Comparison of ENCODE assay signal across 22 mouse cellular contexts in the genomic region with DNA sequence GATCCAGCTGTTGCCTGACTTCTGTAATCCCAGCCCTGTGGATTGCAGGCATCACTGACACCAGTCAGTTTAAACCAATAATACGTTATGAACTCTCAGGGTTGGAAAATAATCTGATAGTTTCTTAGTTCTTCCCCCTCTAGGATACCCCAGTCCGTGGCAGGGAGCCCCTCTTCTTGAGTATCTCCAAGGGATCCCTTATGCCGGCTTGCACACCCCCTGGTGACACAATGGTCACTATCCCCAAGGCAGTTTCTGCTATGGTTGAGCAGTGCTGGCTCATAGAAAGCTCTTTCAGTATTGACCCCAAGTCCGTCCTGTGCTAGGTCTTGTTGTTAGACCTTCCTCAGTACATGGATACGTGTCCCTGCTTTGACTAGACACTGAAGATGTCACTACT. TPM values are rescaled to one million over a fixed set of nuclear protein-coding genes. Genes with fewer than 3 reads are reported as not detected.
DNase-seq lines count a peak whose midpoint lies in the region; ATAC-seq and TF ChIP-seq lines count a peak whose summit lies in the region.
"Had no signal": no experiment of that assay in that cellular context is flagged by ENCODE, and none has a peak within 500 bp of the region (broad histone marks: within the 10 kb centered on the region; RNA-seq: fewer than 3 reads in every experiment).

No protein-coding gene starts in this region.

- H3K4me2 ChIP-seq in forebrain, embryonic 11.5 days (ENCODE audit: low read depth, low read length, severe bottlenecking) = no peak overlapping the region
- H3K4me2 ChIP-seq in forebrain, postnatal 0 days (ENCODE audit: low read depth) = no peak overlapping the region
- H3K4me2 ChIP-seq in liver, postnatal 0 days (ENCODE audit: low read depth, low read length) = no peak overlapping the region

- H3K27me3 ChIP-seq in forebrain, embryonic 11.5 days (ENCODE audit: control insufficient read depth, insufficient read depth, low read length) = no peaks in the 10 kb centered on the region
- H3K27me3 ChIP-seq in forebrain, postnatal 0 days (ENCODE audit: insufficient read depth, low read length) = no peaks in the 10 kb centered on the region
- no peaks in the 10 kb centered on the region for H3K27me3 ChIP-seq in liver, postnatal 0 days (ENCODE audit: insufficient read depth, low read length)
- H3K27me3 ChIP-seq: CH12.LX, Patski had no signal

- H3K36me3 ChIP-seq in forebrain, embryonic 11.5 days (ENCODE audit: control insufficient read depth, insufficient read depth, low read length) = no peaks in the 10 kb centered on the region
- H3K36me3 ChIP-seq in forebrain, postnatal 0 days (ENCODE audit: insufficient read depth) = no peaks in the 10 kb centered on the region
- no peaks in the 10 kb centered on the region; the same call in 1 of the 2 replicates for H3K36me3 ChIP-seq in liver, postnatal 0 days (replicated peaks; ENCODE audit: insufficient read depth, low read length)
- H3K36me3 ChIP-seq: G1E had no signal

- H3K4me3 ChIP-seq in forebrain, embryonic 11.5 days (ENCODE audit: low read depth, low read length) = no peak overlapping the region
- H3K4me3 ChIP-seq in forebrain, postnatal 0 days (ENCODE audit: low read depth, low read length) = no peak overlapping the region
- no peak overlapping the region for H3K4me3 ChIP-seq in layer of hippocampus, adult 2 months
- no peak overlapping the region for H3K4me3 ChIP-seq in liver, postnatal 0 days (ENCODE audit: low read depth, low read length)

- no peak overlapping the region for H3K9ac ChIP-seq in forebrain, embryonic 11.5 days (ENCODE audit: low read length)
- H3K9ac ChIP-seq in forebrain, postnatal 0 days = no peak overlapping the region
- H3K9ac ChIP-seq in liver, postnatal 0 days (replicated peaks) = no peak overlapping the region

- TF ChIP-seq EP300 in liver, postnatal 0 days (IDR thresholded peaks at IDR 0.05; ENCODE audit: low read depth) = no peak

- WGBS in forebrain, embryonic 11.5 days = 82% methylated on average over 5 of the region's 5 CpGs
- WGBS in forebrain, postnatal 0 days = 88% methylated on average over 5 of the region's 5 CpGs
- WGBS in liver, postnatal 0 days (ENCODE audit: insufficient replicate concordance) = 79% methylated on average over 5 of the region's 5 CpGs

- H3K9me3 ChIP-seq in forebrain, embryonic 11.5 days (ENCODE audit: control insufficient read depth, low read length) = no peaks in the 10 kb centered on the region
- no peaks in the 10 kb centered on the region for H3K9me3 ChIP-seq in forebrain, postnatal 0 days (ENCODE audit: low read length)
- no peaks in the 10 kb centered on the region for H3K9me3 ChIP-seq in liver, postnatal 0 days (ENCODE audit: low read length)
- H3K9me3 ChIP-seq: G1E had no signal

- DNase-seq in forebrain, embryonic 11.5 days (ENCODE audit: low spot score) = peak; percentile 4
- DNase-seq in forebrain, postnatal 0 days = no peak
- peak; percentile 63 for DNase-seq in heart, adult 11 months
- DNase-seq in heart, adult 18-20 months = no peak
- peak; percentile 2 to 6 for DNase-seq in layer of hippocampus, postnatal 10 days (ENCODE audit: low spot score in 2 of 2)
- DNase-seq in layer of hippocampus, adult 2 months (ENCODE audit: low spot score in 2 of 2) = no peak
- peak; percentile 0 for DNase-seq in liver
- no peak for DNase-seq in liver, postnatal 0 days
- DNase-seq: adrenal gland, adult 2 months; adrenal gland, adult 8-10 months; adrenal gland, postnatal 10 days; adrenal gland, postnatal 14 days; adrenal gland, postnatal 25 days; adrenal gland, postnatal 36 days; B cell, adult 2 months; cerebellum, adult 11 months; cerebellum, adult 11-12 months had no signal

- H3K4me1 ChIP-seq in forebrain, embryonic 11.5 days (replicated peaks; ENCODE audit: control insufficient read depth, insufficient read depth, low read length) = no peaks in the 10 kb centered on the region
- H3K4me1 ChIP-seq in forebrain, postnatal 0 days (ENCODE audit: insufficient read depth) = peaks cover 16% of the 10 kb centered on the region; the same call in 1 of the 2 replicates
- no peaks in the 10 kb centered on the region for H3K4me1 ChIP-seq in liver, postnatal 0 days (ENCODE audit: insufficient read depth)

- TF ChIP-seq CTCF in forebrain, postnatal 0 days (IDR thresholded peaks at IDR 0.05; ENCODE audit: low read depth) = no peak
- no peak for TF ChIP-seq CTCF in layer of hippocampus, adult 2 months (conservative IDR thresholded peaks at IDR 0.05)
- no peak for TF ChIP-seq CTCF in liver, postnatal 0 days (IDR thresholded peaks at IDR 0.05; ENCODE audit: low read depth)

- no peak for ATAC-seq in forebrain, embryonic 11.5 days (replicated peaks; ENCODE audit: low FRiP score)
- no peak for ATAC-seq in forebrain, postnatal 0 days
- no peak for ATAC-seq in liver, postnatal 0 days
- ATAC-seq: activated CD4-positive, CD25-positive, alpha-beta regulatory T cell, adult 4 months; CD4-positive, CD25-positive, alpha-beta regulatory T cell, adult 4 months; Patski had no signal

- H3K27ac ChIP-seq in forebrain, embryonic 11.5 days (ENCODE audit: low read depth, low read length) = no peak overlapping the region
- no peak overlapping the region for H3K27ac ChIP-seq in forebrain, postnatal 0 days (ENCODE audit: low read depth, low read length)
- H3K27ac ChIP-seq in layer of hippocampus, adult 2 months = no peak overlapping the region
- H3K27ac ChIP-seq in liver, postnatal 0 days (ENCODE audit: low read depth) = no peak overlapping the region

RNA-seq across cellular contexts. Expression of a gene that starts 16.7 kb away (rescaled TPM):
- 4.7 and 4.8 TPM in 2 replicates for polyA plus RNA-seq in forebrain, embryonic 11.5 days (2014; fragmentation: Nextera tagmentation; extraction: Ambion mirVana)
- total RNA-seq in forebrain, postnatal 0 days (2014; rRNA removed) = 3.9 and 4.9 TPM in 2 replicates
- 2.4 and 3.1 TPM in 2 replicates for polyA plus RNA-seq in forebrain, postnatal 0 days (2015; fragmentation: Nextera tagmentation; extraction: Ambion mirVana)
- total RNA-seq in heart, adult 18-20 months (2021) = 1 to 10 TPM; 4.1 to 4.9 TPM
- 1 to 10 TPM; 6.9 to 8.9 TPM for total RNA-seq in layer of hippocampus, postnatal 10 days (2021)
- total RNA-seq in layer of hippocampus, adult 2 months (2021) = 10 to 100 TPM; 13.2 to 14.5 TPM
- 1.1 and 1.2 TPM in 2 replicates for polyA plus RNA-seq in liver, postnatal 0 days (2015; fragmentation: Nextera tagmentation; extraction: Ambion mirVana)

RNA-seq across cellular contexts. Expression of a gene that starts 17.0 kb away (rescaled TPM):
- 2.8 and 2.9 TPM in 2 replicates for polyA plus RNA-seq in forebrain, embryonic 11.5 days (2014; fragmentation: Nextera tagmentation; extraction: Ambion mirVana)
- 14.8 and 15.0 TPM in 2 replicates for total RNA-seq in forebrain, postnatal 0 days (2014; rRNA removed)
- polyA plus RNA-seq in forebrain, postnatal 0 days (2015; fragmentation: Nextera tagmentation; extraction: Ambion mirVana) = 2.6 and 3.8 TPM in 2 replicates
- total RNA-seq in heart, adult 18-20 months (2021) = under 1 TPM; 0.41 to 0.60 TPM
- total RNA-seq in layer of hippocampus, postnatal 10 days (2021) = 10 to 100 TPM; 10.8 to 14.0 TPM
- total RNA-seq in layer of hippocampus, adult 2 months (2021) = 10 to 100 TPM; 14.3 to 14.6 TPM
- 0.14 and 0.18 TPM in 2 replicates for polyA plus RNA-seq in liver, postnatal 0 days (2015; fragmentation: Nextera tagmentation; extraction: Ambion mirVana)

RNA-seq across cellular contexts. Expression of a gene that starts 22.6 kb away (rescaled TPM):
- 44.1 and 44.6 TPM in 2 replicates for polyA plus RNA-seq in forebrain, embryonic 11.5 days (2014; fragmentation: Nextera tagmentation; extraction: Ambion mirVana)
- total RNA-seq in forebrain, postnatal 0 days (2014; rRNA removed) = 3.5 and 7.5 TPM in 2 replicates
- 8.6 and 10.6 TPM in 2 replicates for polyA plus RNA-seq in forebrain, postnatal 0 days (2015; fragmentation: Nextera tagmentation; extraction: Ambion mirVana)
- total RNA-seq in heart, adult 18-20 months (2021) = 1 to 10 TPM; 4.4 to 4.8 TPM
- 10 to 100 TPM; 10.6 to 11.3 TPM for total RNA-seq in layer of hippocampus, postnatal 10 days (2021)
- 10 to 100 TPM; 10.1 to 10.2 TPM for total RNA-seq in layer of hippocampus, adult 2 months (2021)
- polyA plus RNA-seq in liver, postnatal 0 days (2015; fragmentation: Nextera tagmentation; extraction: Ambion mirVana) = 14.5 and 16.2 TPM in 2 replicates

RNA-seq across cellular contexts. Expression of a gene that starts 51.0 kb away (rescaled TPM):
- 307 and 339 TPM in 2 replicates for polyA plus RNA-seq in forebrain, embryonic 11.5 days (2014; fragmentation: Nextera tagmentation; extraction: Ambion mirVana)
- total RNA-seq in forebrain, postnatal 0 days (2014; rRNA removed) = 384 and 445 TPM in 2 replicates
- polyA plus RNA-seq in forebrain, postnatal 0 days (2015; fragmentation: Nextera tagmentation; extraction: Ambion mirVana) = 631 and 789 TPM in 2 replicates
- total RNA-seq in heart, adult 18-20 months (2021) = 100 to 1,000 TPM; 548 to 551 TPM
- total RNA-seq in layer of hippocampus, postnatal 10 days (2021) = 100 to 1,000 TPM; 270 to 275 TPM
- 100 to 1,000 TPM; 206 to 221 TPM for total RNA-seq in layer of hippocampus, adult 2 months (2021)
- 323 and 339 TPM in 2 replicates for polyA plus RNA-seq in liver, postnatal 0 days (2015; fragmentation: Nextera tagmentation; extraction: Ambion mirVana)

Comparison
In these comparisons a context has a peak if more than half of its experiments do, and no peak if none do; other contexts are left out.
1. DNase-seq: peak in forebrain, embryonic 11.5 days (single experiment), heart, adult 11 months (single experiment), layer of hippocampus, postnatal 10 days (2 of 2) and liver (single experiment); none in forebrain, postnatal 0 days (single experiment), heart, adult 18-20 months (0 of 2), layer of hippocampus, adult 2 months (0 of 2) and liver, postnatal 0 days (single experiment).